Mouse (Mus musculus): ENCODE data around the gene Inf2. TPM values are rescaled to one million over a fixed set of nuclear protein-coding genes. Genes with fewer than 3 reads are reported as not detected.

Gene Inf2
- total RNA-seq, 2 experiments from 2014 or later = 18.4 to 23.3 TPM

- no peak for DNase-seq
- intact Hi-C loops (cut with DNase I) = no loop called here
Measured at GRCm38 (mm10) chr12:112620354-112621061, 31.9 kb downstream of the Inf2 start.

DNA sequence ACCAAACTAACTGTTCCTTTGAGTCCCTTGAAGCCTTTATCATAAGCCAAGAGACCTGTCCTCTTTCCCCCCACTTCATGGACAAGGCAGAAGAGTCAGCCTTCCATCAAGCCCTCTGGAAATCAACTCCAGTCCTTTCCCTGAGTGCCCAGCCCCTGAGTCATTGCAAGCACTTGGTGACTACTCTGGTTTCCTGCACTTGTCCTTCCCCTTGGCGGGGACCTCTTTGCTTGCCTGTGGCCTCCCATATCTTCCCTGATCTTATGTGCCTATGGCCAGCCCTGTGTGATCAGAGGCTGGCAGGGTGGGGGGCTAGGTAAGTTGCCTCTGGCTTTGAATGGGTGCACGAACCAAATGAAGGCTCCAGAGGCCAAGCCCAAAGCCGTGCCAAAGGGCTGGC lies 33.3 kb downstream of the Inf2 start:
- intact Hi-C loops (cut with DNase I) = no loop called here
- no peak for DNase-seq

DNA sequence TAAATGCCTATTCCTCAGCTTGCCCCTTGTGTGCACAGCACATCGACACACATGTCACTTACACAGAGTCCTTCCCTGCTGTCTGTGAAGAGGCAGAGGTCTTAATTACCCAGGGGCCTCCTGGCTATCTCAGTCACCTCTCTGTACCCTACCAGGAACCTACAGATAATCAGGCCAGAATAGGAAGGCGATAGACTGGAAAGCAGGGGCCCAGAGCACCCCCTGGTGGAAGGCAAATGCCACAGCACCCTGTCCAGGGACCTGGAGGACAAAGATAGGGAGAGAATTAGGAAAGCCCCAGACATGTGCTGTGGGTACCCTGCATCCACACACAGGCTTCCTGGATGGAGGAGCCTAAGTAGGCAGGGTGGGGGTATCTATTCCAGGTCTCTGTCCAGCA lies 35.2 kb downstream of the Inf2 start:
- DNase-seq = peak; percentile 77 to 89
- intact Hi-C loops (cut with DNase I) = loop anchor here (1.0 kb wide), 1 partner anchor 71 kb away; no protein-coding TSS in a partner anchor

GRCm38 (mm10) chr12:112625700-112626099 lies 37.1 kb downstream of the Inf2 start:
- DNase-seq = no peak
- intact Hi-C loops (cut with DNase I) = no loop called here

GRCm38 (mm10) chr12:112626455-112626854 lies 37.9 kb downstream of the Inf2 start:
- intact Hi-C loops (cut with DNase I) = no loop called here
- no peak for DNase-seq

DNA sequence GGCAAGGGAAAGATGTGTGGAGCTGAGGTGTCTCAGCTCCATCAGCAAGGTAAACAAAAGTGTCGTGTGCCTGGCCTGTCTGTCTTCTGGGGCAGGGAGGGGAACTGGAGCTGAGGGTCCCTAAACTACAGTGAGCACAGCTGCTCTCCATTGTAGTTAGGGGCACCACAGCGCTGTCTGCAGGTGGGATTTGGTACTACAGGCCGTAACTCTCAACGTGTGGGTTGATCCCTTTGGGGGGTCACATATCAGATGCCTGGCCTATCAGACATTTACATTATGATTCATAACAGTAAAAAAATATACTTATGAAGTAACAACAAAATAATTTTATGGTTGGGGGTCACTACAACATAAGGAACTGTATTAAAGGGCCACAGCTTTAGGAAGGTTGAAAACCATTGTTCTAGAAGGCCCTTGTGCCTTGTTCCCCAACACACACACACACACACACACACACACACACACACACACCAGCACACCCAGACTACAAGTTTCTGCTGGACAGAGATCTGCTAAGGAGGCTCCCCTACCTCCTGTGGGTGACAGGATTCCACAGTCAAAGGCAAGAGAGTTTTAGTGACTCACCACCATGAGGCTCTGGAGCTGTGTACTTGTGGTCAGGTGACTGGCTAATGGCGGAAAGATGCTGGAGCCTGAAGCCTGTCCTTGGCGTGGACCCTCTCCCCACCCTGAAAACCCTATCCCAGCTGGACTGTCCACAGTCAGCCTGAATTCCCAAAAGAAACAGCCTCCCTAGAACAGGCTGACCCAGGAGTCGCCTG lies 38.7 kb downstream of the Inf2 start:
- intact Hi-C loops (cut with DNase I) = no loop called here
- DNase-seq = no peak

GRCm38 (mm10) chr12:112628197-112628596 lies 39.6 kb downstream of the Inf2 start:
- DNase-seq = no peak
- intact Hi-C loops (cut with DNase I) = no loop called here

DNA sequence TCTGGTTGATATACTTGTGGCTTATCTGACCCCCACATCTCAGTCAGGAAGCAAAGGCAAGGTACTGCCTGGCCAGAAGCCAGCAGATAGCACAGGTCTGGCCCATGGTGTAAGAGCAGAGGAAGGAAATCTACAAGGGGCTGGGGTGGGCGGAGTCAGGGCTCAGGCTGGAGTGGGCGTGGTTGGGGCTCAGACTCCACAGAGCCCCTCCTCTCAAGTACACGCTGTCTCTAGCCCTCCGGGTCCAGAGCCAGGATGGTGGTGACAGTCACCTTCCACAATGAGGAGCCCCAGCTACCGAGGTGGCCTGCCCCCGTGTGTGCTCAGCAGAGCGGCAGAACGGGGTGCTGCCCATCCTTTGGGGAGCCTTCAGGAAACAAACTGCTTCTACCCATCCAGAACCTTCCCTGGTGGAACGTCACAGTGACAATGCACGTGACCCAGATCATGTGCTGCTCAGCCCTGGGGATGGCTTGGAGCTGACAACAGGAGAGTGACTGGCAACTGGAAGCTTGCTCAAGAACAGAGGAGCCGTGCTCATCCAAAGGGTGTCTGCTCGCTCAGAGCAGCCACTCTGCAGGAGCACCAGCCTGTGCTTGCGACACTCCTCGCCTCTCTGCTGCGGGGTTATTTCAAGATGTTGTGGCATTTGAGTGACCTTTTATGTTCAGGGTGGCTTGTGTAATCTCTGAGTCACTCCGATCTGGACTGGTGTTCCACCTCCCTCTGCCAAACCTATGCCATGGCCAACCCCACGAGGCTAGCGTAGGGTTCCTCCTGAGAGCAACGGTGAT lies 40.5 kb downstream of the Inf2 start:
- intact Hi-C loops (cut with DNase I) = no loop called here
- peak; percentile 74 to 81 for DNase-seq

DNA sequence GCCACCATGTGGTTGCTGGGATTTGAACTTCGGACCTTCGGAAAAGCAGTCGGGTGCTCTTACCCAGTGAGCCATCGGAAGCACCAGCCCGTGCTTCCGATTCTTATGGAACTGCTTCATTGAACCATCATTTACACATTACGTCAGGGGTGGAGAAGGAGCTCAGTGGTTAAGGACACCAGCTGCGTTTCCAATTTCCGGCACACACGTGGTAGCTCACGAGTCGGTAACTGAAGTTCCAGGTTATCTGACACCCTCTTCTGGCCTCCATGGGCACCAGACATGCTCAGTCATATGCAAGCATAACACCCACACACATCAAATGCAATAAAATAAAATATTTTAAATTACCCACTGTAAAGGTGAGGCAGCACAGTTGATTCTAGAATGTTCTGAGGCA lies 41.4 kb downstream of the Inf2 start:
- intact Hi-C loops (cut with DNase I) = no loop called here
- DNase-seq = no peak

DNA sequence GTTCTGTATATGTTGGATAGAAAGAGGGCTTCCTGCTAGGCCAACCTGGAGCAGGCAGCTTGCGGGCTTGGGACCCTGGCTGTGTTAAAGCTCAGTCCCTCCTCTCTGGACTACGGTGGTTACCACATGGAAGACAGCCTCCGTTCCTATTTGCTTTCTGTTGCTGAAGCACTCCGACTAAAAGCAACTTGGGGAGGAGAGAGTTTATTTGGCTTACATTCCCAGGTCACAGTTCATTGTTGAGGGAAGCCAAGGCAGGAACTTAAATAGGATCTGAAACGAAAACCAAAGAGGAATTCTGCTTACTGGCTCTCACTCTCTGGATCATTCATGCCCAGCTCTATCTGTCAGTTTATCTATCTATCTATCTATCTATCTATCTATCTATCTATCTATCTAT lies 42.2 kb downstream of the Inf2 start:
- DNase-seq = no peak
- intact Hi-C loops (cut with DNase I) = no loop called here

DNA sequence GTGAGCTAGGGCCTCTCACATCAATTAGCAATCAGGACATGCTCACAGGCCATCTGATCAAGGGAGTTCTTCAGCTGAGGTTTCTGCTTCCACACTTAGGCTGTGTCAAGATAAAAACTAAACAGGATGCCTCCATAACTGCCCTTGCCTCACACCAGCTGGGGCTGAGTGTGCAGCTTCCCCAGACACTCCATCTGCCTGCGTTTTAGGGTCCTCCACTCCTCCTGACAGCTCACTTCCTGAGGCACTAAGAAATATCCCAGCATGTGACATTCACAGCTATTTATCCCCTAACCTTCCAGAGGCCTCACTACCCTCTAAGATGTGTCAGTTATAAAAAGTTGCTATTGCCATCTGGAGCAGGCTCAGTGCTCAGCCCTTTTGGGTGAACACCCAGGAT lies 42.9 kb downstream of the Inf2 start:
- intact Hi-C loops (cut with DNase I) = no loop called here
- no peak for DNase-seq

DNA sequence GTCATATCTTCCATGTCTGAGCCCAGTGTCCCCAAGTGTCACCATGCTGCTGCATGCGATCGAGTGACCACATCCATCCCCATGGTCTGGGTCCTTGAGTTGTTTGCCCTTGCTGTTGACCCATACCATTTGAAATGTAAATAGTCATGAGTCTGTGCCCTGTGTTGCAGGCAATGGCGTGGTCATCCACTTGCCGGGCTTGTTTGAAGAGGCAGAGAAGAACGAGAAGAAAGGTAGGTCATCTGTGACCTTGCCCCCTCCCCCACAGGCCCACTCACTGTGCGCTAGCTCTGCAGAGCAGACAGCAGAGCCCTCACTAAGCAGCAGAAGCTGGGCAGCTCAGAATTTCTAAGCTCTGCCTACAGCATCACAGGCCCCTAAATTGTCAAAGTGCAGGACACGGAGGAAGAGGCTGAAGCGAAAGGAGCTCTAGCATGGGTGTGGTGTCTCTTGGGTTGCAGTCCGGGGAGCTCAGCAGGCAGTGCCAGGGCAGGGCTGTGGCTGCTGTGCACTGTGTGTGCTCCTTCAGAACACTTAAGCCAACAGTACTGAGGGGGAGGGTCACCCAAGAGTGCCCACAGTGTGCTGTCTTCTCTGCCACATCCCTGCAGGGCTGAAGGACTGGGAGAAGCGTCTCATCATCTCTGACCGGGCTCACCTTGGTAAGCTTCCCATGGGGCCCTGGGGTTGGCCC lies 43.6 kb downstream of the Inf2 start:
- intact Hi-C loops (cut with DNase I) = no loop called here
- no peak for DNase-seq

DNA sequence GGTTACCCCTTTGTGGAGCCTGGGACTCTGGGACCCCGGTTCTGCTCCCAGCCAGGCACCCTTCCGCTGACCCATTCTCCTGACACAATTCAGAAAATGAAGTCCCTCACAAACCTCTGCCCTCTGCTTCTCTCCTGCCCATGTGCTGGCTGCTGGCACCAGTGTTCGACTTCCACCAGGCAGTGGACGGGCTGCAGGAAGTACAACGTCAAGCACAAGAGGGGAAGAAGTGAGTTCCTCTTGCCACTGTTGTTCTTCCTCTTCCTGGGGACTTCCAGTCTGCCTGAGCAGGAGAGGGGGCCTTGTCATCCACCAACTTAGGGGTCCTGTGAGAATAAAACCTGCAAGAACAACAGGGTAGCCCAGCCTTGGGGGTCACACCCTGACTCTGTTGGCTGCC lies 44.3 kb downstream of the Inf2 start:
- DNase-seq = no peak
- intact Hi-C loops (cut with DNase I) = no loop called here

DNA sequence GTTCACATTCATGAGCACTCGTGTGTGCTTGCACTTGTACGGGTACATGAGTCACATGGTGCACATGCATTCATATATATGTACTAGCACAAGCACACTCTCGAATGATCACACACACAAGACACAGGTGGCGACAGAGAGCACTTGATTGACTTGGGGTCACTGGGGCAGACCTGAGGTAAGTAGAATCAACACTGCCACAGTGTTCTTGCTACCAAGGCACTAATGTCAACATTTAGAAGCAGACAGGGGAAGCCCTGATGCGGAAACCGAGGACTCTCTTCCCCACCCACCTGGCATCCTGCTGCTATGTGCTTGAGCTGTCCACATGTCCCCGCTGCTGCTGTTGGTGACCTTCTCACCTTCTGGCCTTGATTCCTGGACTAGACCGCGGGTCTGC lies 45.1 kb downstream of the Inf2 start:
- intact Hi-C loops (cut with DNase I) = no loop called here
- DNase-seq = no peak

DNA sequence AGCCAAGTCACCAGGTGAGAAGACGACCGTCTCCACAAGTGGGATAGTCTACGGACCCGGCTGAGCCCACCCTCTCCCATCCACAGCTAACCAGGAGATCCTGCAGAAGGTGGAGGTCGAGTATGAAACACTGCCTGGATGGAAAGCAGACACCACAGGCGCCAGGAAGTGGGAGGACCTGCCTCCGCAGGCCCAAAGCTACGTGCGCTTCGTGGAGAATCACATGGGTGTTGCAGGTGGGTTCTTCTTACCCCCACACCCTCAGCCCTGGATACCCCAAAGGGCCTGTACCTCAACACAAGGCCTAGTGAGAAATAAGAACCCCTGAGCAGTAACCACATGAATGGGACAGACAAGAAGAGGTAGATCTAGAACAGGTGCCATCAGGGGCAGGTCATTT lies 50.9 kb downstream of the Inf2 start:
- DNase-seq = no peak
- intact Hi-C loops (cut with DNase I) = no loop called here

- intact Hi-C loops (cut with DNase I) = no loop called here
- DNase-seq = no peak
Measured at GRCm38 (mm10) chr12:112643126-112643525, 54.5 kb downstream of the Inf2 start.

DNA sequence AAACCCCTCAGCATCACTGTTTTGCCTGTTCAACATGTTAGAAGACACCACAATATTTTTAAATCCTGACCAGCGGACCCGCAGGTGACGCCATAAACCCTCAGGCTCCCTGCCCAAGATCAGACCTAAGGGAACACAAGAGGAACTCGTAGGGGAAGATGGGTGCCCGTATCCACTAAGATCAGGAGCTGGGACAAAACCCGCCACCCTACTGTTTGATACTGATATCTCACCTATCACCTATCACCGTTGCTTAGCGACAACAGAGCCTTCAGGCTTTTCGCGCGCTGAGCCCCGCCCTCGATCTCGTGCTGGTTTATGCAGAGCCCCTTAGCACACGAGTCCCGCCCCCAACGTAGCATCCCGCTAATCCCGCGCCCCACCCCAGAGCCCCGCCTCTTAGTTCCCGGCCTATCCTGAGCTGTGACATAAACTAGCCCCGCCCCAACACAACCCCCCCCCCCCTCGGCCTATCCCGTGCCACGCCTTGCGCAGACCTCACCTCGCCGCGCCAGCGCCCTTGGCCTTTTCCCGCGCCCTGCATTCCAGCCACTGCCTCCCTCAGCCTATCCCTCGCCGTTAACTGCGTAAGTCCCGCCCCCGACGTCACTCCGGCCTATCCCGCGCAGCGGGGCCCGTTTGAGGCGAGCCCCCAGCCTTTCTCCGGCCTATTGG lies 55.7 kb downstream of the Inf2 start, which contains the start of gene Siva1:
Gene Siva1 (plus strand): TSS at position 500 of the 675 bp plus-strand sequence.
- intact Hi-C loops (cut with DNase I) = no loop called here
- DNase-seq = peak; percentile 99

GRCm38 (mm10) chr12:112644855-112645506 lies 56.4 kb downstream of the Inf2 start:
- no peak for DNase-seq
- intact Hi-C loops (cut with DNase I) = no loop called here

DNA sequence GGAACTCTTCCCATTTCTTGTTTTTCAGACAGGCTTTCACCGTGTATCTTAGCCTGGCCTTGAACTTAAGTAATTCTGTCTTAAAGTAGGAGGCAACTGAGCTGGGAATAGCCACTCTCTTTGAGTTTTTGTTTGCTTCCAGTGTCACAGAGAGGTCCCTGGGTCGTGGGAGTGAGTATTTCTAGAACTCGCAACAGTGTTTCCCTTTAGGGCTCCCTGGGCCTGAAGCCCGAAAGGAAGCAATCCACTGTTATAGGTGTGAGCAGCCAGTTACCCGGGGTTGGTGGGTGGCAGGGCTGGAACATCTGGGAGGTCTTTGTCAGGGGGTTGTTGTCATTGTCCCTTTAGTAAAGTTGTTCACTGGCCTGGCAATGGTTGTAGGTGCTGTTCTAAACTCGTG lies 57.6 kb downstream of the Inf2 start:
- intact Hi-C loops (cut with DNase I) = no loop called here

DNA sequence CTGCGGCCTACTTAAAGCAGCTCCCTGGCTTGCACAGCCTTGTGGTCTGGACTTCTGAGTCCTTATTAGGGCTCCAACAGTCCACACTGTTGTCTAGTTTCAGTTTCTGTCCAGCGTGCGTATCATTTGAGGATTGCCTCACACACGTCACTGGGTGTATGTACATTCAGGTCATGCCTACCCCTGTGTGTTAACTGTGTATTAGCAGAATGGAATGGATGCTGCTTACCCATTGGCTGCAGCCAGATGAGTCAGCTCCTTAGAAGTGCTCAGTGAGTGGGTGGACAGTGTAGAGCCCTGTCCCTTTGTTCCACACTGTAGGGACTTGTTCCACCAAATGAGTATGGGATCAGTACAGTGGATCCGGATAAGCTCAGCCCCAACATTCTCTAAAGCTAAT lies 59.5 kb downstream of the Inf2 start:
- no peak for DNase-seq
- intact Hi-C loops (cut with DNase I) = no loop called here

More for the DNA sequence above, 57.6 kb downstream of the Inf2 start:
- no peak for DNase-seq
